Mouse (Mus musculus): Measurements from ENCODE around the gene Camk2d. TPM values are rescaled to one million over a fixed set of nuclear protein-coding genes. Genes with fewer than 3 reads are reported as not detected.

Gene Camk2d
- 100 to 1,000 TPM; 132 to 135 TPM for total RNA-seq (2021)
- long read RNA-seq, experiment 1, full-length matches to known transcripts = 50 of 173 reads
- long read RNA-seq, experiment 1, partial matches to known transcripts = 28 of 173 reads
- long read RNA-seq, experiment 1, other reads (novel, unspliced or antisense) = 95 of 173 reads
- long read RNA-seq, experiment 2, full-length matches to known transcripts = 20 of 90 reads
- long read RNA-seq, experiment 2, partial matches to known transcripts = 22 of 90 reads
- long read RNA-seq, experiment 2, other reads (novel, unspliced or antisense) = 48 of 90 reads

- DNase-seq = peak; percentile 98 to 99
These were observed at the start of gene Camk2d for GRCm38 (mm10) chr3:126596086-126596485. TSS of gene Camk2d (plus strand) at chr3:126596302.

- DNase-seq = no peak
These were observed 48.2 kb upstream of the Camk2d start for GRCm38 (mm10) chr3:126547941-126548340.

GRCm38 (mm10) chr3:126563646-126564045 is 32.5 kb upstream of the Camk2d start:
- no peak for DNase-seq

- DNase-seq = no peak
These were observed 25.5 kb upstream of the Camk2d start for GRCm38 (mm10) chr3:126570628-126571027.

GRCm38 (mm10) chr3:126572915-126573314 is 23.2 kb upstream of the Camk2d start:
- no peak for DNase-seq

- DNase-seq = peak in 1 of 2 experiments; percentile 9
These were observed 20.2 kb upstream of the Camk2d start for GRCm38 (mm10) chr3:126575927-126576326.

- DNase-seq = no peak
These were observed 10.0 kb upstream of the Camk2d start for GRCm38 (mm10) chr3:126586134-126586533.

- DNase-seq = no peak
These were observed 8.6 kb upstream of the Camk2d start for GRCm38 (mm10) chr3:126587477-126587876.

- no peak for DNase-seq
These were observed 6.5 kb upstream of the Camk2d start for GRCm38 (mm10) chr3:126589556-126589955.

- no peak for DNase-seq
These were observed 646 bp upstream of the Camk2d start for GRCm38 (mm10) chr3:126595456-126595855.

GRCm38 (mm10) chr3:126596491-126597160 is 524 bp downstream of the Camk2d start:
- peak; percentile 89 to 93 for DNase-seq

- DNase-seq = peak; percentile 89 to 90
These were observed 1.1 kb downstream of the Camk2d start for GRCm38 (mm10) chr3:126597161-126597595.

- peak in 1 of 2 experiments; percentile 34 for DNase-seq
These were observed 1.7 kb downstream of the Camk2d start for GRCm38 (mm10) chr3:126597596-126598328.

- no peak for DNase-seq
These were observed 2.2 kb downstream of the Camk2d start for GRCm38 (mm10) chr3:126598329-126598676.

- no peak for DNase-seq
These were observed 2.8 kb downstream of the Camk2d start for GRCm38 (mm10) chr3:126598881-126599280.

GRCm38 (mm10) chr3:126599335-126599734 is 3.2 kb downstream of the Camk2d start:
- DNase-seq = no peak

GRCm38 (mm10) chr3:126599936-126600335 is 3.8 kb downstream of the Camk2d start:
- DNase-seq = no peak

GRCm38 (mm10) chr3:126602772-126603171 is 6.7 kb downstream of the Camk2d start:
- no peak for DNase-seq

GRCm38 (mm10) chr3:126604656-126605434 is 8.7 kb downstream of the Camk2d start:
- DNase-seq = no peak

GRCm38 (mm10) chr3:126609310-126609709 is 13.2 kb downstream of the Camk2d start:
- DNase-seq = no peak

- no peak for DNase-seq
These were observed 13.8 kb downstream of the Camk2d start for GRCm38 (mm10) chr3:126609795-126610451.

- no peak for DNase-seq
These were observed 15.5 kb downstream of the Camk2d start for GRCm38 (mm10) chr3:126611624-126612023.
